Mouse (Mus musculus): ENCODE measurements at regions not wholly inside any gene's neighbourhood (a gene's known extent, or its start where the extent isn't known, plus 50 kb on each side); places are given as distances from the start of the nearest gene placed in this dataset.

- DNase-seq = peak; percentile 44 to 47
Observed at GRCm38 (mm10) chr10:70814354-70815131, 158.8 kb upstream of the Phyhipl start.

- no peak for DNase-seq
Observed at GRCm38 (mm10) chr10:70809411-70809810, 153.6 kb upstream of the Phyhipl start.

- no peak for DNase-seq
Observed at GRCm38 (mm10) chr10:70806786-70807385, 151.1 kb upstream of the Phyhipl start.

GRCm38 (mm10) chr10:70800736-70801306, 145.1 kb upstream of the Phyhipl start:
- peak; percentile 38 to 48 for DNase-seq

GRCm38 (mm10) chr10:70799906-70800305, 144.1 kb upstream of the Phyhipl start:
- no peak for DNase-seq

GRCm38 (mm10) chr10:70799191-70799742, 143.5 kb upstream of the Phyhipl start:
- DNase-seq = no peak

- peak in 1 of 2 experiments; percentile 30 for DNase-seq
Observed at GRCm38 (mm10) chr10:70788814-70789452, 133.2 kb upstream of the Phyhipl start.

- no peak for DNase-seq
Observed at GRCm38 (mm10) chr10:70781036-70781435, 125.3 kb upstream of the Phyhipl start.

GRCm38 (mm10) chr10:70778596-70778995, 122.8 kb upstream of the Phyhipl start:
- no peak for DNase-seq

- DNase-seq = no peak
Observed at GRCm38 (mm10) chr10:70774571-70774970, 118.8 kb upstream of the Phyhipl start.

GRCm38 (mm10) chr10:70774159-70774558, 118.4 kb upstream of the Phyhipl start:
- DNase-seq = no peak

- DNase-seq = no peak
Observed at GRCm38 (mm10) chr10:70767461-70767860, 111.7 kb upstream of the Phyhipl start.

GRCm38 (mm10) chr10:70766869-70767268, 111.1 kb upstream of the Phyhipl start:
- DNase-seq = no peak

- DNase-seq = no peak
Observed at GRCm38 (mm10) chr10:70766450-70766849, 110.7 kb upstream of the Phyhipl start.

GRCm38 (mm10) chr10:70763206-70763605, 107.4 kb upstream of the Phyhipl start:
- no peak for DNase-seq

- no peak for DNase-seq
Observed at GRCm38 (mm10) chr10:70759686-70760085, 103.9 kb upstream of the Phyhipl start.

GRCm38 (mm10) chr10:70751771-70752170, 96.0 kb upstream of the Phyhipl start:
- DNase-seq = no peak

GRCm38 (mm10) chr10:70750356-70751145, 94.8 kb upstream of the Phyhipl start:
- no peak for DNase-seq

- DNase-seq = no peak
Observed at GRCm38 (mm10) chr10:70746612-70747011, 90.8 kb upstream of the Phyhipl start.

- DNase-seq = no peak
Observed at GRCm38 (mm10) chr10:70741909-70742308, 86.1 kb upstream of the Phyhipl start.

GRCm38 (mm10) chr10:70740095-70740494, 84.3 kb upstream of the Phyhipl start:
- no peak for DNase-seq

- no peak for DNase-seq
Observed at GRCm38 (mm10) chr10:70739348-70739966, 83.7 kb upstream of the Phyhipl start.

Data from kidney, adult 8-10 months (tissue).